Mouse (Mus musculus) right cerebral cortex, adult 2 months (tissue): ENCODE measurements around the gene Pimreg.
A peak's percentile ranks its signal among the peaks of the same experiment; 100 is the strongest.

ENCODE experiments used
- DNase-seq, 2 experiments: peaks; one replicate each; pipeline ENCODE4 v3.0.0; 2021 to 2022; ENCODE audit warnings: low spot score in 2 of 2

Gene Pimreg

DNA sequence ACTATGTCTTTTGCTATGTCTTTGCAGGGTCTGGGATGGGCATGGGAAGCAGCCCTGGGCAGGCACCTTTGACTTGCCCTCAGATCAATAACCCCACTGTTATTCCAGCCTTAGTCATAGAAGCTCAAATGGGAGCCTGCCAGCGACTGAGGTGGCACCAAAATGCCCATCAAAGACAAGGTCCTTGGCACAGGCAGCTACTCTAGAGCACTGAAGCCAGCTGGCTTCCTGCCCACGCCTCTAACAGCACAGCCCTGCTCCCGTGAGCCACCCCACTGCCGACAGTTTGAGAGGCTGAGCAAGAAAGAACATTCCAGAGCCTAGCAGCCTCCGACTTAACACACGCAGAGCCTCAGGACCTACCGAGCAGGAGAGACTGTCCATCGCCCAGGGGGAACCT, 23.3 kb downstream of the Pimreg start:
- no peak for DNase-seq

DNA sequence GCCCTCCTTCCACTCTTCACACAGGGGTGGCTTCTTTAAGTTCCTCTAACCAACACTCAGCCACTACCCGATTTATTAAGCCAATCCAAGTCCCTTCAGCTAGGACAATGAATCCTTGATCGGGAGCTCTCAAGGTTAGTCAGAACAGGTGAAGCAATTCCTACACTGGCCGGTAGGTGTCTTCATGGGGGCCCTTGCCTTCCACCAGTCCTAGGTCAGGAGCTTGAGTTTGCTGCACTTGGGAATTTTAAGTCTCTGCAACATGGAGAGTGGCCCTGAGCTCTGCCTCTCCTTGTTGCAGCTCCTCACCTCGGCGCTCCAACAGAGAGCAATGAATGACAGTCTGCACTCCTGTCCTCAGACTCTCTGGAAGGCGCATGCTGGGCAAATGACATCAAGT, 24.5 kb downstream of the Pimreg start:
- no peak for DNase-seq

DNA sequence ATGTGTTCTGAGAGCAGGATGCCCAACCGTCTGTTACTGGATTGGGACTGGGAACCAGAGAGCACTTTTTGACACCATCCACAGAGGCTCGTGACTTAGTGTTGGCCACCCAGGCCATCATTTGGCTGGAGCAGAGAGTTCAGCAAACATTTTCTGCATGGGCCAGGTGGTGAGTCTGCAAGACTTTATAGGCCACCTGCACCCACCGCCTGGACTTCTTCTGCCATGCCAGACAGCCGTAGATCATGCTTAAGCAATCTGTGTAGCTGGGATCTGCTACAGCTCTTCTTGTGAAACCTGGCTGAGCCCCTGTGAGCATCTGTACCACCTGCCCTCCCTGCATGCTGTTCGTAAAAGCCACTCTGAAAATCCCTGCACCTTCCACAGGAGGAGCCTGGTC, 25.5 kb downstream of the Pimreg start:
- DNase-seq, result no peak

DNA sequence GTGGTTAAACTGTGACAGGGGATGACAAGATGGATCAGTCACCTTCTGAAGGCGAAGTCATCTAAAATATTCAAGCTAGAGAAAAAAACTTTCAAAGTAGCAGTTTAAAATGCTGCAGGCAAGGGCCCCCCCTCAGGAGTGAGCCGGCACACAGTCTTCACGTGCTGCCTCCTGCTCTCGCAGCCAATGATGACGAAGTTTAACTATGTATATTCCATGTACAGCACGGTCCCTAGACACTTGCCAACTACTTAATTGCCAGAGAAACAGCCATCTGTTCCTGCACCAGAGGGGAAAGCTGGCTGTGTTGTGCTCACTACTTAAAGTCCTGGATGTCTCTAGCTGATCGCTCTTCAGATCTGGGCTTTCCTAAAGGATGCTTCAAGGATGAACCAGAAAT, 26.2 kb downstream of the Pimreg start:
- DNase-seq, result peak in 1 of 2 experiments; percentile 44

DNA sequence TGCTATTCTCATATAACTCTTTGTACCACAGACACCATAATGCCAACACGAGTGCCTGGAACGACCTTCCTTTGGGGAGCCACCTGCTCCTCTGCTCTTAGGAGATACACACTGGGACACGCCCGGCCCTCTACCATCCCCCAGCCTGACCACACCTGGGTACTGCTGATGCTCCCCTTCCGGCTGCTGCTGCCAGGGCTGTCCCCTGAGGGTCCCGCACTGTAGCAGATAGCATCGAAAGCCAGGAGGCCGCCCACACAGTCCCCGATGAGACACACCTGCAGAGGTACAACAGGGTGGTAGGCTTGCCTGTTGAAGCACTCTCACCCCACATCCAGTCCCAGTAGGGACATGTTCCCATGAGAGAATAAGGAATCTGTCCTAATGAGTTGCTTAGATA, 28.9 kb downstream of the Pimreg start:
- no peak for DNase-seq

DNA sequence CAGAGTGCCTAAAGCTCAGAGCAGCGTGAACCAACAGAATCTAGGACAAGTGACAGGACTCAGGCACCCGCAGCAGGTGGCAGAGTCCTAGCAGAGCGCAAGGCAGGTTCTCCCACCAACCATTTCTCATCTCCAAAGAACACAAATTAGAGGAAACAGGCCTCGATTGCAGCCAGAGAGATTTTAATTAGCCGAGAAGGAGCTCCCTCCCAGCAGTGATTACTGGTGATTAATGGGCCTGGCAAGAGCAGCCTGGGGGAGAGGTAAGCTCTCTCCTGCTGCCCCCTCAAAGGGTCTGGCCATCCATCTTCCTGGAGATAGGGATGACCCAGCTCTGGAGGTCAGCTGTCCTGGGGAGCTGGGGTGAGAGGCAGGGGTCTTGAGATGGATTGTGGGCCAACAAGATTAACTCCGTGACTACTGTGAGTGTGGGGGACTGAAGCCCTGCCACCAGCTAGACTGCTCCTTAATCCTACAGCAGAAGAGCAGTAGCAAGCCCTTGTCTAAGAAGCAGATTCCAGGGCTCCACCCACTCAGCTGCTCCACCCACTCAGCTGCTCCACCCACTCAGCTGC, 30.6 kb downstream of the Pimreg start:
- DNase-seq, result no peak

DNA sequence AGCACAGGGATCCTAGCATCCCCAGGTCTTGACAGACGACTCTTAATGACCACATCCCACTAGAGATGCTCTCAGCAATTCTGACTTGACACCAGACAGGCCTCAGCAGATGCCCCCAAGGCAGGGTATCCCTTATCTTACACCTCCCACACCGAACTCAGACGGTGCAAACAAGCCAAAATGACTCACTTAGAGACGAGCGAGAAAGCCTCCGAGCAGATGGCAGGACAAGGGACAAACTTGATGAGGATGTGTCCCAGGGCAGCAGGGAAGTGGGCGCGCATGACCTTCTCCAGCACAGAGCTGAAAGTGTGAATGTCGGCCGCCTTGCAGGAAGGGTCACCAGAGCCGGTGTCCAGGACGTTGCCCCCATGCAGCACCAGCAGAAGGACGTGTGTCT, 32.4 kb downstream of the Pimreg start:
- DNase-seq, result no peak

DNA sequence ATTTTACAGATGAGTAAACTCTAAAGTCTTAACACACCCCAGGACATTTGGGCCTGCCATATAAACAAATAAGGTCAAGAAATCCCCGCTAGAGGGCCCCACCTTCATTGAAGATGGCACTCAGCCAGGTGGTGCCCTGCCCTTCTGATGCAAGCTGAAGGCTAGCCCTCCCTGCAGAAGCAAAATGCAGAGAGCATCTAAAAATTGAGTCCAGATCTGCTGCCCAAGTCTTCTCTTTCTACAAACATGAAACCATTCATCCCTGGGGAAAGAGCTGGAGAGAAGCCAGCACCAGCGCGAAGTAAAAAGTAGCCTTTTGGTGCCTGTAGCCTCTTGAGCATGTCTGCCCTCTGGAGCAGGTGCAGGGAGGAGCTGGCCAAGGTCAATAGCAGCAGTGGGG, 36.2 kb downstream of the Pimreg start:
- no peak for DNase-seq

DNA sequence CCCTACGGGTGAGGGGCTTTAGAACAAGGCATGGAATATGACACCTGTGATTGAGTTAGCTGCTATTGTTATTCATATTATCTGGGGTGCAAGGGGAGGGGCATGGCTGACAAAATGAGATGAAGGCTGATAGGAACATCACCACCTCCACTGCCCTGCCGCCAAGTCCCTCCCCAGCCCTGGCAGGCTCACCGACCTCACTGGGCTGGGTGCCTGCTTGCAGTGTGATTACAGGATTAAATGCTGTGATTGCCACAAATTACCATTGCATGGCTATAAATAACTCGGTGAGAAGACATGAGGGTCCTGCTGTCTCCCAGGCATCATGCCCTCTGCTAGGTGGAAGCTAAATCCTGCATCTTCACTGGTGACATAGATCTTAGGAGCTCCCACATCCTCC, 36.8 kb downstream of the Pimreg start:
- DNase-seq, result no peak

DNA sequence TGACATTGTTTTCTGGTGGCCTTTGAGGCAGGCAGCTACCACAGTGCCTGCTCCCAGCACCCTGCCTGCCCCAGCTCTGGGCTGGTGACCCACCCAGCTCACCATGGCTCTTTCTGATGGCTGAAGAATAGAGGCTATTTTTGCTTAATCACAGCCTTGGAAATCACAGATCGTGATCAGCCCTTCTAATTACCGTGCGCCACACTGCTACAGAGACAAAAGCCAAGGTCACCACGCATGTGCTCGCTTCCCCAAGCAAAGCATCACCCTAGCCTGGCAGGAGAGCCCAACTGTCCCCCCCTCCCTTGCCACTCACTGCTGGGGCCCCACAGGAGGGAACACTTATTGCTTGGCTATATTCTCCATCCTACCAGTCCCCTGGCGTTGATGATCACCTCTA, 38.6 kb downstream of the Pimreg start:
- no peak for DNase-seq

DNA sequence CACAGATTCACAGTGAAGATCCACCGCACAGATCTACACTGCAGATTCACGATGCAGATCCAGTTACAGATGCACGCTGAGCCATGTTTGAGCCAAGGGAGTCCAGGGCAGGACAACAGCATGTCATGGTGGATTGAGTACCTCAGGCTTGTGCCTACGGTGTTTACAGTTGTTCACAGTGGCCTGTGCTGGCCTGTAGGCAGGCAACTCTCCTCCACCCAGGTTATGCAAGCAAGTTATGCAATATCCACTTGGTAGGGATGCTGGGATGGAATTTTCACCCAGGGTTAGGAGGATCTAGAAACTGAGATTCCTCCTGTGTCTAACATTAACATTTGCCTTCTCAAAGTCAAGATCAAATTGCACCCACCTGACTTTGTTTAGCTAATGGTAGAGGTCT, 40.8 kb downstream of the Pimreg start:
- DNase-seq, result no peak

DNA sequence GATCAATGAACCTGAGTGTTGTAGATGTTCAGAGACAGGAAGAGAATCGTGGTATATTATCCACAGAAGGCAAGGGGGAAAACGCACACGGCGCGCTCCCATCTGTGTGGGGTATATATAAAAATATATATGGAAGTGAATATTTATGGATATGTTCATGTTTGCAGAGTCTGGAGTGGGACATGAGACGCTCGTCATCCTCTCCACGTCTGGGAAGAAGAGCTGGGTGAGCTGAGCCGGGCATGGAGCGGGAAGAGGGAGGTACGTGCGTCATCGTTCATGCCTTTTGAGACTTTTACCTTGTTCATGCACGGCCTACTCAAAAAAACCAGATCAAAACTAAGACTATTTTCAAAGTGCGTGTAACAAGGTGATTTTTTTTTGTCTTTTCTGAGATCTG, 42.5 kb downstream of the Pimreg start:
- DNase-seq, result peak; percentile 40 to 46

DNA sequence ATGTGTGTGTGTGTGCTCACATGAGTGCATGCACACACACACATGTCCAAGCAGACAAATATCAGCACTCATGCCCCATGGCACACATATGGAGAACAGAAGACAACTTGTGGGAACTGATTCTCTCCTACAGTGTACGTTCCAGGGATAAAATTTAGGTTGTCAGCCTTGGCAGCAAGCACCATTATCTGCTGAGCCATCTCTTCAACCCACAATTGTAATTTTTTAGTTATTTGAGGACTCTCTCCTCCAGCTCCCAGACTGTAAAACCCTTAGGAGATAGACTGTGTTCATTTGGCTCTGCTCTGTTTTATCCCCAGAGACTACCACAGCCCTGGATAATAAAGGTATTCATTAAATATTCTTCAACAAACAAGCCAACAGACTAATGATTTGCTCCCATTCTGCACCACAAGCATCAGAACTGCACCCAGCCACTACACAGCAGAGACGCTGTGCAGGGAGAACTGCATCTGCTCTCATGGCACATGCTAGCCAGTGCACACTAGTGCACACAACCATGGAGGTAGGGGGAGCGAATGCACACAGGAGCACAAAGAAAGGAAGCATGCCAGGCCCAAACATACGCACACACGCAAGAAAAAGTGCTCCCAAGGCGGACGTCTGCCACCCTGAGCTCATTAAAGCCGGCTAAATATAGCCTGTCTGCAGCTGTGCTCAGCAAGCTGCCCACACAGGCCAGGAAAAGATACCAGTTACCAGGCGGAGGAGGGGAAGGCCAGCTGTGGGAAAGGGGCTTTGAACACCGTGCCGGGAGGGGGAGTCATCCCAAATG, 44.6 kb downstream of the Pimreg start:
- peak; percentile 69 to 74 for DNase-seq

DNA sequence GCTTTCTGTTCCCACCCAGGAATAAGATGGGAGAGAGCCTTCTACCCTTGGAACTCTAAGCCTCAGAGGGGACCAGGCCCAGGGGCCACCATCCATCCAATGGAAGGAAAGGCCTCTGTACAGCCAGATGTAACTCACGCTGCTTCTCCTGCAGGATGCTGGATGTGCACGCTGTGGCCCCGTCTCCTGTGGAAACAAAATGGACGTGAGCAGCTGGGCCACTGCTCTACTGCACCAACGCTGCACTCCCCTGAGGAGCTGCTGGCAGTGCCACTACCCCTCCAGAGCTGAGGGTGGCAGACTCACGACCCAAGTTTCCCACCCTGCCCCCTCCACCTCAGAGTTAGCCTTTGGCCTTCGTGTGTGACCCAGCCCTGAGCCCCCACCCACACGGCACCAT, 50.6 kb downstream of the Pimreg start:
- no peak for DNase-seq

DNA sequence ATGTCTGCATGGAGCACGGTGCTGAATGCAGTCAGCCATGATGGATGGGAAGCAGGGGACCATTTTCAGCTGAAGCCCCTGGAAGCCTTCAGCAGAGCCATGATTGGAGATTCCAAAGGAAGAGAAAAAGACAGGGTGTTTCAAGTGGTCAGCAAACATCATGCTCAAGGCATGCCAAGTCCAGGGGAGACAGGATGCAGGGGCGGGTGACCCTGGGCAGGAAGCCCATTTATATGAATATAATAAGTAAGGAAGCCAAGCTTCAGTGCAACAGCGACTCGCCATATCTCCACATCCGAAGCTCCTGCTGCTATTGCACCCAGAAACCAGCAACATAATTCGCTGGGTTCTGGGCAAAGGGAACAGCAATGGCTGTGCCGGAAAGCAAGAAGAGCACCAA, 52.6 kb downstream of the Pimreg start:
- DNase-seq, result no peak

DNA sequence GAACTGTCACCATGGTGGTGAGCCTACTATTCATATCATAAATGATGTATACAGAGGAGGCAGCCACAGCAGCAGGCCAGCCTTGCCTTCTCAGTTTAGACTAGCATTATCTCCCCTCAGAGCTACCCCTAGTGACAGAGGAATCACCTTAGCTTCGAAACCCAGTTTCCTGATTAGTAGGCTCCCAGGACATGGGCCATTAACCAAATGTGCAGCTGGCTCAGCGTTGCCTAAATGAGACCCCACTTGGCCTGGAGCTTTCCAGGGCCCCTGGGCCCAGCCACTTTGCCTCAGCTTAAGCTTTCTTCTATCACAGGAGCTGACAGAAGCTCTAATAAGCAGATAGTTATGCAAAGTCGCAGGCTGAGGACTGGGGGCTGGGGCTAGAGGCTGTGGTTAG, 54.2 kb downstream of the Pimreg start:
- no peak for DNase-seq
